Mouse (Mus musculus): ENCODE data around the gene Pirb.

Pirb gene

DNA sequence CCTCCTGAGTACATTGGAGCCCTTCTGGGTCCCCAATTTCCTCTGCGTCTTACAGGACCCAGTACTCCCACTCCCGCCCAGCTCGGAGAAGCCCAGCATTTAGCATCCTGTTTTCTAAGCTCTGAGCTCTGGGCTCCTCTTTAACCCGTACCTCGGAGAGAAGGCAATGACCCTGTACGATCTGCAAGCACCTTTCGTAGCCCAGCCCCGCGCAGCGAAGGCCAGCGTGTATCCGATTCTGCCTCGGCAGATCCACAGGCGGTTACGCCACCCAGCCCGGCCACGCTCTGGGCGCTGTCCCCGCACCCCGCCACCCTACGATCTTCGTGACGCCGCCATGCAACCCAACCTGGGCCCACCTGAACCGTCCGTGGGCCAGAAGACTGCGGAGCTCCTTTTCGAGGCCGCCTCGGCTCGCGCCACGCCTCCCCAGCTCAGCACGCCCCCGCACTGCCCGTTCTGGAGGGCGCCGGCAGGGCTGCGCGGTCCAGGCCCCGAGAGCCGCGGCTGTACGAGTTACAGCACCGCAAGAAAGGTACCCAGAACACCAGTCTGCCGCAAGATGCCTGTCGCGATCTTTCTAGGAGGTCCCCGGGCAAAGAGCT is 27.7 kb downstream of the Pirb start, which contains the start of gene Tsen34:
Gene Tsen34, plus strand, starts transcription at position 482 of the 605 bp plus-strand sequence.
- no peak for DNase-seq

DNA sequence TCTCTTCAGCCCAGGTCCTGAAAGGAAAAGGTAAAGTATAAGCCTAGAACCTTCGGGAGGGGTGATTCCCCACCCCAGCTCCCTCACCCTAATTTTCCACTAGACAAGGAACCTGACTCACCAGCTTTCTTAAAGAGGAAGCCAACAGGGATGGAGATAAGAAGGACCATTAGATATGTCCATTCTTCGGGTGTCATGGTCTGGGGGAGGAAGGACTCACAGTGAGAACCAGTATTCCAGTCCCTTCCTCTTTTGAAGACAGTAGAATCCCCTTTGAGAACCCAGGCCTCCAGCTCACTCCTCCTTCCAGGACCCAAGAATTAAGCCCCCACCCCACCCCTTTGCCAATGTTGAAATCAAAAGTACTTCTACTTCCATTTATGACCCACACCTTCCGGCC is 28.3 kb downstream of the Pirb start:
- DNase-seq: no peak

DNA sequence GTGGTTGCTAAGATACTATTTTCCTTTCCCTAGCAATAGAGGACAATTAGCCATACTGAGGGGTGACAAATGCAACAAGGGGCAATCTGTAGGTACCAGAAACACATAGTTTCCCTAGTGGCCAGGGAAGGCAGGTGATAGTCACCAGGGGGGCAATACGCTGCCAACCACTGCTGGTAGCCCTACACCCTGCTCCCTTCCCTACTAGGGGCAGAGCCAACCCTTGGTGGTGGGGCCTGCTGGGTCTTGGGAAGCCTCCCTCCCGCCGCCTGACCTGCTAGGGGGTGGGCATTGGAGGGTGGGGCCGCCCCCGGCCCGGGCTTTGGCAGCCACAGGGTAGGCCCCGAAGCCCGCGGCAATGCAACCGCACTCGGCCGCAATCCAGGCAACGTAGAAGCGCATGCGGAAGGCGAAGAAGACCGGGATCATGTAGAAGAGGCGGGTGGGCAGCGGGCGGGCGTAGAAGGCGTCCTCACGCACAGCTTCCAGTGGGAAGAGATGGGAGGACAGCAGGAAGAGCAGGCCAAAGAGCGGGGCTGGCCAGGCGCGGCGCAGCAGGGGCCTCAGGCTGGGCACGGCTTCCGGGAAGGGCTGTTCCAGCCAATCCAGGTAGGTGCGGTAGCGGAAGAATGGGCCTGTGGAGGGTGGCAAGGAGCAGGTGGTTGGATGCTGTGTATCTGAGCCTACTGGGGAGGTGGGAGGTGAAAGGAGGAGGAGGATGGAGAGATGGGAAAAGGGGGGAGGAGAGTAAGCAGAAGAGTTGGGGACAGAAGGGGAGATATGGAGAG is 34.6 kb downstream of the Pirb start:
- DNase-seq: no peak

DNA sequence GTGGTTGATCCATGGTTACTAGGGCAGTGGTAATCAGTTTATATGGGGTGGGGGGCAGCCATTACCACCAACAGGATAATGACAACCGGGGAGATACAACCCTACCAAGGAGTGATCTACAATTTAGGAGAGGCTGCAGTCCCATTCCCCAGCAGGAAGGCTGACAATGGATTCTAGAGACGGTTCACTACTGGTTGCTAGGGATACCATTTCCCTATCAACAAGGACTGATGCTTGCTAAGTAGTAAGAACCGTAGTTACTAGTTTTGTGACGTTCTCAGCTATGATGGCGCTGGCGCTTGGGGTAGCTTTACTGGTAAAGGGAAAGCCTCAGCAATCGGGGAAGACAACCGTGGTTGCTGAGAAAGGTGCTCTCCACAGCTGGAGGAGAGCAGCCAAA is 35.5 kb downstream of the Pirb start:
- no peak for DNase-seq

DNA sequence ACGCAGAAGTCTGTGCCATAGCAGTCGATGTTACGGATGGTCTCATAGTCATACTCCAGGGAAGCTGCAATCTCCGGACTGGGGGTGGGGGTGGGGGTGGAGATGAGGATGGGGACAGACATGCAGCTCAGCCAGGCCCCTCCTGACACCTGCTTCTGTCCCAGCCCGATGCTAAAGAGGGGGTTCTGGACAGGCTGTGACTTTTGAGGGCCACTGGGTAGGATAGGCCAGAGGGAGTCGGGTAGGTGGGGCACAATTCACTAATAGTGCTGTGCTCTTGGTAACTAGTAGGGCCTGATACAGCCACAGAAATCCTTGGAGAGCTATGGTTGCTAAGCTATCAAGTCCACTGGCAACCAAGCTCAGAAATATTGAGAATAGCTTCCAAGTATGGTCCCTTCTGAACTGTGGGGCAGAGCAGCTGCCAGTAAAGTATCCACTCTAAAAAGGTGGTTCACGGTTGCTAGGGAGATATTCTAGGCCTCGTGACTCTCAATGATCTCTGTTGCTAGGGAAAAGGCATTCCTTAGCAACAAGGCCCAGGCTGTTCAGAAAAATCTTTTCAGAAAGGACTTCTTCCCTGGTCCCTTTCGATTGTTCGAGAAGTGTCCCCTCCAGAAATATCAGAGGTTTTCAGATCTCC is 36.2 kb downstream of the Pirb start:
- DNase-seq: no peak

DNA sequence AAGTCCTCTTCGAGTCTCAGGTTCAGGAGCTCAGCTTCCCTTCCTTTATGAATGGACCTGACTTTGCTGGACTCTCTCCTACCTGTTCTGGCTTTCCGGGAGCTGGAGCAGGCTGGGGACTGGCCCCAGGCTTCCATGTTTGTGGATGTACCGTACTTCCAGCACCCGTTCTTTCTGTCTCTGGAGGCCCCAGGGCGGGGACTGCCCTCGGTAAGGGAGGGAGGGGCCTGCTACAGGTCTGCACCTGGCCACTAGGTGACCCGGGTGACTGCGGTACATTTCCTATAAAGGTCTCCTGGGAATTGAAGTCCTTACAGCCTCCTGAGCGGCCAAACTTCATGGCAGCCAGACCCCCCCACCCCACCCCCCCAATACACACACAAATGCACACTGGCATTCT is 42.8 kb downstream of the Pirb start, which contains the start of gene Tmc4:
Gene Tmc4, minus strand, starts transcription at position 212 of the 400 bp plus-strand sequence.
- peak; percentile 48 to 69 for DNase-seq

DNA sequence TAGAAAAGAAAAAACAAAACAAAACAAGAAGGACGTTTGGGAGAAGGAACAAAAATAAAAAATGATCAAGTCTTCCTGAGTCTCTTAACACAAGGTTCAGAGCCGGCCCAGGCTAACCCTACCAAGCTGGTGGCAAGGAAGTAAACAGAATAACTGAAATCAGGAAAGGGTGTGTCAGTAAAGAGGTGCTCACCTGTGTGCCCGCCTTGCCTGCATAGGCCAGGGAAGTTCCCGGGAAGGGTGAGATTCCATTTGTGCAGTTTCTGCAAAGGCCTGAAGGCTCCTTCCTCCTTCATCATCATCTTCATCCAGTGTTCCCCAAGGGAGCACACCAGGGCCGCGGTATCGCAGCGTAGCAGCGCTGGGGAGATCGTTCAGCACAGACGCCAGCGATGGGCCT is 43.8 kb downstream of the Pirb start:
- DNase-seq: no peak

DNA sequence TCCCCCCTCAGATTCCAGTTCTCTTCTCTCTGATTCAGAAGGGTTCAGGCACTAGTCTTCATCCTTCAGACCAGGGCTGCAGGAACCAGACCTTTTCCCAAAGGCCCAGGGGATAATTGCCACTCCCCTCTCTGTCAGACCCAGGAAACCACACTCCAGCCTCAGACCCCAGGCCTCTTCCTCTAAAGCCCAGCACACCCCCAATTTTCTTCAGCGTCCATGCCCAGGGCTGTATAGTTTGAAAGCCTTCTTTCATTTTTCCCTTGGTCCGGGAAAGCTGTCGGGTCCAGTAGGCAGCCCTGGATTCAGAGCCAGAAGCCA is 45.0 kb downstream of the Pirb start:
- DNase-seq: no peak

DNA sequence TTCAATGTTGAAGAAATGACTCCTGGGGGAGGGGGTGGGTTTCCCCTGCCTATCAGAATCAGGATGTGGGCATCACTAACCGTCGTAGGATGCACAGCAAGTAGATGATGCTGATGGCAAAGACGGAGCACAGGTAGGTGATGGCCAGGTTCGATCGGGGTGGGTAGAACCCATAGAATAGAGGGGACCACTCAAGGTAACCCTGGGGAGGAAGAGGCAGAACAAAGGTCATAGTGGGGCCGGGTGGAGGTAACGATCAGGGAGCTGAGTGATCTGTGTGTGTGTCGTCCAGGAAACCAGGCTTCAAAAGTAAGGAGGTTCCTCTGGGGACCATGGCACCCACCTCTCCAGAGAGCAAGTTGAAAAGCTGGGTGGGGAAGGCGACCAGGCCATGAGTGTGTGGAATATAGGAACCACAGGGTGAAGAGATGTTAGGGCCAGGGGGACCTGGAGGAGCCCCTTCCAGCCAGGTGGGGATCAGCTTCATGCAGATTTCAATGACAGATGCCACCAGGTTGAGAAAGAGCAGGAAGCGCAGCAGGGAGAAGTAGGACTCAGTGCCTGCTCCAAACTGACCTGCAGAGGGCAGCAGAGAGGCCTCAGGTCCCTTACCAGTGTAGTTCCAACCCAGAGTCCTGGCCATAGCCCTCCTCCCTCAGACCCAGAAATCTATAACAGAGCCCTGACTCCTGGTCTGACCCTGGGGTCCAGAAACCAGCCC is 45.5 kb downstream of the Pirb start:
- DNase-seq: peak; percentile 93

DNA sequence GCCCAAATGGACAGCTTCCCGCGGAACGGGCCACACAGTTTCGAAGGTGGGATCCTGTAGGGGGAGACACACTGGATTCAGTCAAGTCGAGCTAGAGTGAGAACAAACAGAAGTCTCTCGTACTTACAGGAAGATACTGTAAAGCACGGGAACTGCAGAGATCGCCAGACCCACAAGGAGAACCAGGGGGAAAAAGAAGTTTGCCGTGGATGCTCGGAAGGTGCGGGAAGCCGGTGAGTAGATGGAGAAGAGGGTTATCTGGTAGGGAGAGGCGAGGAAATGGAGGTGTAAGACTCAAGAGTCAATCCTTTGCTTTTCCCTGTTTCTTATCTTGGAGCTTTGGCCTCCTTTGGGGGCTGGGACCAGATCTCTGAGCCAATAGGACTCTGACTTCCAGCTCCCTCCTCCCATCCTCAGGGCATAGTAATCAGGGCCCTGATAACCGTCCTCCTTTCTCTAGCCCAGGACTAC is 53.2 kb downstream of the Pirb start:
- peak; percentile 30 to 56 for DNase-seq

DNA sequence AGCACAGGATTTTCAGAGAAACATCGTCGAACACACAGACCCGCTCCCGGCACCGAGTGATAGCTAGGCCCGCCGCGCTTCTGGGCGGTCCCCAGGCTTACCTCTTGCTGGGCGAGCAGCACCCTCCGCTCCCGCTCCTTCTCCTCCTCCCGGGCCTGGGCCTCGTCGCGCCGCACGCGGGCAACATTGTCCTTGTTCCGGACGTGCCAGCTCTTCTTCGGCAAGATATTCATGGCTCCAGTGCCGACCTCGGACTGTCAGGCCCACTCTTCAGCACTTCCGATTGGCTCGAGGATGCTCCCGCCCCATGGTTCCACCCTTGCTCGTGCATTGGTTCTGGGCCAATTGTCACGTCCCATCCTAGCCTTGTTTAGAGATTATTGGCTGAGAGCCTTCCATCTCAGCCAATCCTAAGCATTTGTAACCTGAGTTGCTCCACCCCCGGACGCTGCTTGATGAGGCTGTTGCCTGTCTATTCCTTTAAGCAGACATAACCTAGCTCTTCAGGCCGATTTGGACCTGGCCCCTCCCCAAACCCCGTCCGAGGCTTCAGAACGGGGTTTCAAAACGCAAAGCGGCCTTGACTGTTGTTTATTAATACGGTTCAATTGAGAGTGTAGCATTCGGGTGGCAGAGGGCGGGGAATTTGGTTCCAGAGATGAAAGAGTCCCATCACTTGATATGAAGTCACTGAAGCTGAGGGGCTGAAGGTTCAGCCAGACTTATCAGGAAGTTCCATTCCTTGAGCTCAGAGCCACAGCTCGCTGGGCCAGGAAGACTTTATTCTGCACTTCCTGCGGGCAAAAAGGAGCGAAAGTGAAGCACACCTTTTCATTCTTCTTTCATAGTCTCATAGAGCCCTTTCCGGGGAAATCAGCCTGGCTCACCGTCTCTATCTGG is 54.7 kb downstream of the Pirb start, which contains the start of gene Leng1:
Gene Leng1, minus strand, starts transcription at position 626 of the 900 bp plus-strand sequence.
- DNase-seq: peak; percentile 95 to 97

DNA sequence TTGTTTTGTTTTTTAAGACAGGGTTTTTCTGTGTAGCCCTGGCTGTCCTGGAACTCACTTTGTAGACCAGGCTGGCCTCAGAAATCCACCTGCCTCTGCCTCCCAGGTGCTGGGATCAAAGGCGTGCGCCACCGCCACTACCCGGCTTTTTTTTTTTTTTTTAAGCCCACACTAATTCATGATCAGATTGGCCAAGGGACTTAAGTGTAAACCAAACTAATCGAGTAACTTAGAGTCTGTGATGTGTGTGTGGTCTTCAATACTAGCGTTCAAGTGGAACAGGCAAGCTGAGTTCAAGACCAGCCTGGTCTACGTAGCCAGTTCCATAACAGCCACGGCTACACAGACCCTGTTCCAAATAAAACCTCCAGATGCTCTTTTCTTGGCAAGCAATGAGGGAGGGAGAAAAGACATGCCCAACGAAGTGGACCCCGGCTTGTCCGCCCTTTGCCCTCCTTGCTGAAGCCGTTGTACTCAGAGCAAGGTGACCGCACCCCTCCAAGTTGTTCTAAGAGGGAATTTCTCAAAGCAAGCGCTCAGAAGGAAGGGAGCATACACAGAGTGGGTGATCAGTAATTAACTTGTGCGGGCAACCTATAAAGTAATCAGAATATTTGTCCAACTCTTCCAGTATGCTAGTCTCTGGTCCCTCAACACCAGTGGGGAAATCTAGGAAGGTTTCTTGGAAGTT is 55.5 kb downstream of the Pirb start:
- DNase-seq: peak; percentile 37 to 62
